Comparison of ENCODE assay signal across 8 mouse cellular contexts in genomic region chr17:47833628-47834481, GRCm38 (mm10). TPM values are rescaled to one million over a fixed set of nuclear protein-coding genes. Genes with fewer than 3 reads are reported as not detected.
DNase-seq lines count a peak whose midpoint lies in the region; ATAC-seq and TF ChIP-seq lines count a peak whose summit lies in the region.

No protein-coding gene starts in this region.

- H3K4me3 ChIP-seq in kidney, embryonic 14.5 days (ENCODE audit: low read length): peak overlapping the region; percentile 51
- H3K4me3 ChIP-seq in embryonic fibroblast, embryonic 13.5 days (ENCODE audit: insufficient read depth, low read length): peak overlapping the region; percentile 60

- H3K27me3 ChIP-seq in kidney, embryonic 14.5 days (ENCODE audit: control insufficient read depth, insufficient read depth, low read length): peaks cover 17% of the 10 kb centered on the region

- peak overlapping the region; percentile 42; the same call in 1 of the 2 replicates for H3K27ac ChIP-seq in kidney, embryonic 14.5 days (ENCODE audit: low read depth, low read length)
- H3K27ac ChIP-seq in embryonic fibroblast, embryonic 13.5 days (ENCODE audit: insufficient read depth, low read length): no peak overlapping the region

- TF ChIP-seq POLR2A in embryonic fibroblast, embryonic 13.5 days (IDR thresholded peaks at IDR 0.05; ENCODE audit: low read depth, low read length): no peak

- H3K4me2 ChIP-seq in kidney, embryonic 14.5 days (replicated peaks; ENCODE audit: low read depth, low read length): peak overlapping the region; percentile 53

- no peaks in the 10 kb centered on the region for H3K9me3 ChIP-seq in kidney, embryonic 14.5 days (ENCODE audit: control insufficient read depth, low read length)

- no peak for DNase-seq in kidney, postnatal 14 days
- DNase-seq in kidney, postnatal 10 days: peak; percentile 59
- DNase-seq in naive thymus-derived CD4-positive, alpha-beta T cell, adult 2 months (ENCODE audit: low read depth): peak; percentile 9
- DNase-seq in right cerebral cortex, adult 18-20 months: no peak
- DNase-seq in layer of hippocampus, adult 9-10 months (ENCODE audit: low spot score): no peak

- H3K4me1 ChIP-seq in kidney, embryonic 14.5 days (ENCODE audit: control insufficient read depth, insufficient read depth, low read length): peaks cover 26% of the 10 kb centered on the region
- no peaks in the 10 kb centered on the region for H3K4me1 ChIP-seq in embryonic fibroblast, embryonic 13.5 days (ENCODE audit: control insufficient read depth, insufficient read depth, low read length)

- H3K9ac ChIP-seq in kidney, embryonic 14.5 days (ENCODE audit: low read depth, low read length): peak overlapping the region; percentile 48

- WGBS in kidney, embryonic 14.5 days: 1% methylated on average over 45 of the region's 45 CpGs

- ATAC-seq in kidney, embryonic 14.5 days (ENCODE audit: low FRiP score, low TSS enrichment): 0 out of 2 replicates have a peak, but pooled peaks have one; percentile 10
- no peak for ATAC-seq in granulocyte monocyte progenitor cell, adult 5-6 weeks (replicated peaks; ENCODE audit: poor library complexity, severe bottlenecking)

- H3K36me3 ChIP-seq in kidney, embryonic 14.5 days (ENCODE audit: control insufficient read depth, insufficient read depth, low read length): no peaks in the 10 kb centered on the region

- no peak for TF ChIP-seq CTCF in embryonic fibroblast, embryonic 13.5 days (IDR thresholded peaks at IDR 0.05; ENCODE audit: borderline replicate concordance, insufficient read depth, low read length)

RNA-seq across cellular contexts. Expression of gene Mdfi, which starts 0.6 kb away (rescaled TPM):
- polyA plus RNA-seq in kidney, embryonic 14.5 days (2014; fragmentation: Nextera tagmentation; extraction: Ambion mirVana): 15.7 and 26.1 TPM in 2 replicates
- polyA plus RNA-seq in embryonic fibroblast, embryonic 13.5 days (2011; ENCODE audit: insufficient read length, low read depth, missing spikeins): 8.8 and 13.7 TPM in 2 replicates
- total RNA-seq in granulocyte monocyte progenitor cell, adult 5-6 weeks (2014; fragmentation: Nextera tagmentation): 3.7 and 5.5 TPM in 2 replicates
- total RNA-seq in granulocyte monocyte progenitor cell, adult 5-6 weeks (2017): 2.7 and 4.9 TPM in 2 replicates

Comparison
In these comparisons a context has a peak if more than half of its experiments do, and no peak if none do; other contexts are left out.
1. DNase-seq: peak in kidney, postnatal 10 days (single experiment) and naive thymus-derived CD4-positive, alpha-beta T cell, adult 2 months (single experiment); none in kidney, postnatal 14 days (single experiment), right cerebral cortex, adult 18-20 months (single experiment) and layer of hippocampus, adult 9-10 months (single experiment).